Mouse (Mus musculus) megakaryocyte, embryonic 14.5 days (primary cell): Measurements from ENCODE around the gene Cbfb.
"Not testable (repeated sequence)": the region's sequence is repeated elsewhere in the genome, so short reads cannot be mapped to it uniquely, and the experiment has no call there.

Source experiments
- FLI1 ChIP-seq: IDR thresholded peaks from 2 replicates; pipeline ENCODE4 v1.6.1; 2012; ENCODE audit warnings: low read length, inconsistent platforms, mixed read lengths
- GATA1 ChIP-seq: IDR thresholded peaks from 3 replicates; pipeline ENCODE4 v1.6.1; 2012; ENCODE audit warnings: mixed read lengths, low read length, inconsistent platforms, borderline replicate concordance

GRCm38 (mm10) chr8:105232321-105232693, 61.8 kb downstream of the Cbfb start:
- TF ChIP-seq GATA1, FLI1: not testable (repeated sequence)
